Mouse (Mus musculus): ENCODE measurements around the gene Plcg1. TPM values are rescaled to one million over a fixed set of nuclear protein-coding genes. Genes with fewer than 3 reads are reported as not detected.

Plcg1 gene
- polyA plus RNA-seq (2015; fragmentation: Nextera tagmentation; extraction: Ambion mirVana) = 28.6 and 32.5 TPM in 2 replicates

- H3K36me3 ChIP-seq (ENCODE audit: control insufficient read depth, insufficient read depth, low read length) = 0 out of 2 replicates have a peak, but pooled peaks cover 6% of the 10 kb centered on the region
- H3K4me2 ChIP-seq (ENCODE audit: low read depth, low read length) = peak within 1 kb of the TSS; percentile 90
- H3K27ac ChIP-seq (ENCODE audit: low read length) = peak within 1 kb of the TSS; percentile 91
- H3K9me3 ChIP-seq (replicated peaks; ENCODE audit: control insufficient read depth, low read length) = no peaks in the 10 kb centered on the region
- peak within 1 kb of the TSS; percentile 88 for H3K9ac ChIP-seq (ENCODE audit: low read length)
- WGBS = under 1% methylated on average over 89 of the region's 99 CpGs
- peak; percentile 95 for ATAC-seq (ENCODE audit: insufficient read depth, low FRiP score)
- peak within 1 kb of the TSS; percentile 79 for H3K4me3 ChIP-seq (replicated peaks; ENCODE audit: low read length)
- peaks cover 39% of the 10 kb centered on the region for H3K4me1 ChIP-seq (ENCODE audit: control insufficient read depth, insufficient read depth, low read length)
- H3K27me3 ChIP-seq (ENCODE audit: control insufficient read depth, insufficient read depth, low read length) = no peaks in the 10 kb centered on the region
Measured at GRCm38 (mm10) chr2:160731117-160731838, at the start of gene Plcg1. Gene Plcg1 (plus strand): TSS chr2:160731300.

- no peaks in the 10 kb centered on the region for H3K27me3 ChIP-seq (ENCODE audit: control insufficient read depth, insufficient read depth, low read length)
- H3K36me3 ChIP-seq (ENCODE audit: control insufficient read depth, insufficient read depth, low read length) = peaks cover 8% of the 10 kb centered on the region; the same call in 1 of the 2 replicates
- H3K9ac ChIP-seq (ENCODE audit: low read length) = no peak overlapping the region
- no peak overlapping the region for H3K4me2 ChIP-seq (ENCODE audit: low read depth, low read length)
- WGBS = 53% methylated on average over 5 of the region's 5 CpGs
- ATAC-seq (ENCODE audit: insufficient read depth, low FRiP score) = peak; percentile 83
- H3K4me3 ChIP-seq (replicated peaks; ENCODE audit: low read length) = no peak overlapping the region
- H3K27ac ChIP-seq (ENCODE audit: low read length) = peak overlapping the region; percentile 60
- no peaks in the 10 kb centered on the region for H3K4me1 ChIP-seq (ENCODE audit: control insufficient read depth, insufficient read depth, low read length)
- no peaks in the 10 kb centered on the region for H3K9me3 ChIP-seq (replicated peaks; ENCODE audit: control insufficient read depth, low read length)
Measured at GRCm38 (mm10) chr2:160700271-160700670, 30.8 kb upstream of the Plcg1 start.

GRCm38 (mm10) chr2:160701603-160702002, 29.5 kb upstream of the Plcg1 start:
- Histone ChIP-seq H3K9me3 (replicated peaks; ENCODE audit: control insufficient read depth, low read length) (no peaks in the 10 kb centered on the region), H3K36me3 (ENCODE audit: control insufficient read depth, insufficient read depth, low read length) (peaks cover 12% of the 10 kb centered on the region), H3K9ac (ENCODE audit: low read length) (no peak overlapping the region), H3K27ac (ENCODE audit: low read length) (no peak overlapping the region), H3K4me3 (replicated peaks; ENCODE audit: low read length) (no peak overlapping the region), H3K4me2 (ENCODE audit: low read depth, low read length) (no peak overlapping the region), H3K27me3 (ENCODE audit: control insufficient read depth, insufficient read depth, low read length) (no peaks in the 10 kb centered on the region), H3K4me1 (ENCODE audit: control insufficient read depth, insufficient read depth, low read length) (no peaks in the 10 kb centered on the region)
- WGBS = 83% methylated on average over 3 of the region's 3 CpGs
- no peak for ATAC-seq (ENCODE audit: insufficient read depth, low FRiP score)

- no peak overlapping the region for H3K4me2 ChIP-seq (ENCODE audit: low read depth, low read length)
- H3K9ac ChIP-seq (ENCODE audit: low read length) = no peak overlapping the region
- H3K27me3 ChIP-seq (ENCODE audit: control insufficient read depth, insufficient read depth, low read length) = no peaks in the 10 kb centered on the region
- no peaks in the 10 kb centered on the region for H3K9me3 ChIP-seq (replicated peaks; ENCODE audit: control insufficient read depth, low read length)
- ATAC-seq (ENCODE audit: insufficient read depth, low FRiP score) = no peak
- H3K27ac ChIP-seq (ENCODE audit: low read length) = no peak overlapping the region
- H3K4me3 ChIP-seq (replicated peaks; ENCODE audit: low read length) = no peak overlapping the region
- H3K4me1 ChIP-seq (ENCODE audit: control insufficient read depth, insufficient read depth, low read length) = no peaks in the 10 kb centered on the region
- H3K36me3 ChIP-seq (ENCODE audit: control insufficient read depth, insufficient read depth, low read length) = peaks cover 12% of the 10 kb centered on the region
Measured at GRCm38 (mm10) chr2:160702824-160703223, 28.3 kb upstream of the Plcg1 start.

- Histone ChIP-seq H3K4me2 (ENCODE audit: low read depth, low read length) (no peak overlapping the region), H3K36me3 (ENCODE audit: control insufficient read depth, insufficient read depth, low read length) (peaks cover 22% of the 10 kb centered on the region), H3K27me3 (ENCODE audit: control insufficient read depth, insufficient read depth, low read length) (no peaks in the 10 kb centered on the region), H3K9me3 (replicated peaks; ENCODE audit: control insufficient read depth, low read length) (no peaks in the 10 kb centered on the region), H3K9ac (ENCODE audit: low read length) (no peak overlapping the region), H3K4me3 (replicated peaks; ENCODE audit: low read length) (no peak overlapping the region), H3K4me1 (ENCODE audit: control insufficient read depth, insufficient read depth, low read length) (no peaks in the 10 kb centered on the region), H3K27ac (ENCODE audit: low read length) (no peak overlapping the region)
- no peak for ATAC-seq (ENCODE audit: insufficient read depth, low FRiP score)
- 88% methylated on average over 3 of the region's 3 CpGs for WGBS
Measured at GRCm38 (mm10) chr2:160707673-160708072, 23.4 kb upstream of the Plcg1 start.

- 79% methylated on average over 4 of the region's 4 CpGs for WGBS
- no peak overlapping the region for H3K4me2 ChIP-seq (ENCODE audit: low read depth, low read length)
- H3K27ac ChIP-seq (ENCODE audit: low read length) = no peak overlapping the region
- no peak overlapping the region for H3K4me3 ChIP-seq (replicated peaks; ENCODE audit: low read length)
- no peak overlapping the region for H3K9ac ChIP-seq (ENCODE audit: low read length)
- H3K36me3 ChIP-seq (ENCODE audit: control insufficient read depth, insufficient read depth, low read length) = peaks cover 43% of the 10 kb centered on the region
- H3K4me1 ChIP-seq (ENCODE audit: control insufficient read depth, insufficient read depth, low read length) = no peaks in the 10 kb centered on the region
- no peaks in the 10 kb centered on the region for H3K9me3 ChIP-seq (replicated peaks; ENCODE audit: control insufficient read depth, low read length)
- H3K27me3 ChIP-seq (ENCODE audit: control insufficient read depth, insufficient read depth, low read length) = no peaks in the 10 kb centered on the region
- ATAC-seq (ENCODE audit: insufficient read depth, low FRiP score) = no peak
Measured at GRCm38 (mm10) chr2:160715463-160716030, 15.6 kb upstream of the Plcg1 start.

GRCm38 (mm10) chr2:160717269-160717668, 13.8 kb upstream of the Plcg1 start:
- H3K4me2 ChIP-seq (ENCODE audit: low read depth, low read length) = no peak overlapping the region
- no peak for ATAC-seq (ENCODE audit: insufficient read depth, low FRiP score)
- no peaks in the 10 kb centered on the region for H3K27me3 ChIP-seq (ENCODE audit: control insufficient read depth, insufficient read depth, low read length)
- H3K4me3 ChIP-seq (replicated peaks; ENCODE audit: low read length) = no peak overlapping the region
- no peak overlapping the region for H3K27ac ChIP-seq (ENCODE audit: low read length)
- H3K4me1 ChIP-seq (ENCODE audit: control insufficient read depth, insufficient read depth, low read length) = no peaks in the 10 kb centered on the region
- H3K36me3 ChIP-seq (ENCODE audit: control insufficient read depth, insufficient read depth, low read length) = peaks cover 39% of the 10 kb centered on the region
- H3K9me3 ChIP-seq (replicated peaks; ENCODE audit: control insufficient read depth, low read length) = no peaks in the 10 kb centered on the region
- WGBS = 77% methylated on average over 5 of the region's 5 CpGs
- H3K9ac ChIP-seq (ENCODE audit: low read length) = no peak overlapping the region

GRCm38 (mm10) chr2:160718811-160719210, 12.3 kb upstream of the Plcg1 start:
- Histone ChIP-seq H3K36me3 (ENCODE audit: control insufficient read depth, insufficient read depth, low read length) (peaks cover 38% of the 10 kb centered on the region), H3K9ac (ENCODE audit: low read length) (no peak overlapping the region), H3K4me2 (ENCODE audit: low read depth, low read length) (no peak overlapping the region), H3K4me1 (ENCODE audit: control insufficient read depth, insufficient read depth, low read length) (no peaks in the 10 kb centered on the region), H3K27ac (ENCODE audit: low read length) (no peak overlapping the region), H3K27me3 (ENCODE audit: control insufficient read depth, insufficient read depth, low read length) (no peaks in the 10 kb centered on the region), H3K4me3 (replicated peaks; ENCODE audit: low read length) (no peak overlapping the region), H3K9me3 (replicated peaks; ENCODE audit: control insufficient read depth, low read length) (no peaks in the 10 kb centered on the region)
- no peak for ATAC-seq (ENCODE audit: insufficient read depth, low FRiP score)
- WGBS = 65% methylated on average over 3 of the region's 3 CpGs

GRCm38 (mm10) chr2:160722714-160723113, 8.4 kb upstream of the Plcg1 start:
- H3K9ac ChIP-seq (ENCODE audit: low read length) = no peak overlapping the region
- H3K4me1 ChIP-seq (ENCODE audit: control insufficient read depth, insufficient read depth, low read length) = no peaks in the 10 kb centered on the region
- H3K4me3 ChIP-seq (replicated peaks; ENCODE audit: low read length) = no peak overlapping the region
- H3K27ac ChIP-seq (ENCODE audit: low read length) = no peak overlapping the region
- H3K27me3 ChIP-seq (ENCODE audit: control insufficient read depth, insufficient read depth, low read length) = no peaks in the 10 kb centered on the region
- no peak overlapping the region for H3K4me2 ChIP-seq (ENCODE audit: low read depth, low read length)
- no peaks in the 10 kb centered on the region for H3K9me3 ChIP-seq (replicated peaks; ENCODE audit: control insufficient read depth, low read length)
- no peak for ATAC-seq (ENCODE audit: insufficient read depth, low FRiP score)
- H3K36me3 ChIP-seq (ENCODE audit: control insufficient read depth, insufficient read depth, low read length) = peaks cover 17% of the 10 kb centered on the region
- WGBS = 77% methylated on average over 4 of the region's 4 CpGs
